Mouse (Mus musculus) natural killer cell, adult 2 months (primary cell): ENCODE data around the gene Nat8f7.
"Not testable (repeated sequence)": the region's sequence is repeated elsewhere in the genome, so short reads cannot be mapped to it uniquely, and the experiment has no call there.

Experiments used
- DNase-seq, 2 experiments: peaks; one replicate each; pipeline ENCODE4 v3.0.0; 2022; ENCODE audit warnings: low spot score in 2 of 2

The Nat8f7 gene

DNA sequence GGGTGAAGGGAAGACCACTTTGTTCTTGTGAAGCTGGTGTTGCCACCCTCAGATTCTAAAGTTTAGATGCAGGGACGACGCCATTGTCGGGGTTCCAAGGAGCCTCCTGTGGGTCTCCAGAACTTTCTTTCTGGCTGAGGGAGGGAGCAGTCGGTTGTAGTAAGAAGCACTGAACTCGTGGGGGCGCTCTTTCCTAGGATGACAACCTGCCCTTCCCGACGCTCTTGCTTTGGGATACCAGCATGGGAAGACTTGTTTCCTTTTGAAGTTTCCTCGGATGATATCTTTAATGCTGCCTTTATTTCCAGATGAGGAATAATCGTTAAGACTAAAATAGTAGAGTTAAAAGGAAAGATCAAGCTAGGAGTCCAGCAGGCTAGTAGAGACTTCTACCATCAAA is at the start of gene Nat8f7:
Nat8f7 (minus strand) TSS at position 101 of the 400 bp plus-strand sequence.
- not testable (repeated sequence) for DNase-seq

DNA sequence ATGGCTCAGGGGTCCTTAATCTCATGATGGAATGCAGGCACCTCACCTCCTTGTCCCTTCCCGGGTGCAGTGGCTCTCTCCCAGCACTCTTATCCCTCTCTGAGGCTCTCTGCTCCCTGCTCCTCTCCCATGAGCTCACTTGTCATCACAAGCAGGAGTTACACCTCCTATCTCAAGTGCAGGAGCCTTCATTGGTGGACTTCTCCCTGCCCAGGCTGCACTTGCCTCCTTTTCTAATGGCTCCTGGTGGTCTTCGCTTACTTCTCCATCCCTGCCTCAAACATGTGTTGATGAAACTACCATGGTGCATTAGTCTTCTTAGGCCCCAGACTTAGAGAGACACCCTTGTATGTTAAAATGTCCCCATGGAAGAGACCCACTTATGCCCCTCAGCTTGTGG is 49.7 kb upstream of the Nat8f7 start:
- not testable (repeated sequence) for DNase-seq

DNA sequence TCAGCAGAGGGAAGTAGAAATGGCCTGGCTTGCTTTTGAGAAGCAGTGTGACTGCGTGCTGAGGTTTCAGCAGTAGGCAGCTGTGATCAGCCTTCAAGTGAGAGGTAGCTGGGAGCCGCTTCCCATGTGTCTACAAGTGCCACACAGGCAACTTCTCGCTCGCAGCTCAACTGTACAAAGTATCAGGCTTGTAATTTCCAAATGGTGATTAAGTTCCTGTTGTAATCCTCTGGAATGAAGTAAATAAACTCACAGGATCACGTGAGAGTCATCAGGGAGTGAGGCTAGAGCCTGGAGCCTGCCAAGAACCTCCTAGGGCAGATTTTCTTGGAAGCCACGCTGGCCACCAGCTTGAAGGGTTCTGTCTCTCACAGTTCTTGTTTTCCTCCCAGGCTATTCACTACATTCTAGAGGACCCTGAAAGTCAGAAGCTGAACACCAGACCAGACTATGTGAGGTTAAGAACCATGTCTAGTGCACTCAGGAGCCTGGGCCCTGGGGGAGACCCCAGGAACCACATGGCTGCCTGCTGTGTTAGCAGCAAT is 42.8 kb upstream of the Nat8f7 start:
- DNase-seq = not testable (repeated sequence)

DNA sequence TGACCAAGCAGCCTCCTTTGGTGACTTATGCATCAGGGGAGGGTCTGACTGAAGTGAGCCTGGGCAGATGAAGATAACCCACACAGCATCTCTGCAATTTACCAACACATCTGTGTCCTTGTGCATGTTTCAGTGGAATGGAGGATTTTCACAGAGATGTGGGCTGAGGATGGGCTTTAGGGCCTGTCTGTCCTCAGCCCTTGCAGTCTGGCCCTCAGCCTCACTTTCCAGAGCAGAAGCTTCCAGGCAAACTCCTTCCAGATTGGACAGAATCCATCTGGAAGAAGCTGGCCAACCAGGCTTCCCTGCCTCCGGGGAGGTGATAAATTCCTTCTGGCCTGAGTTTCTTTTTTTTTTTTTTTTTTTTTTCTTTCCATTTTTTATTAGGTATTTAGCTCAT is 3.4 kb downstream of the Nat8f7 start:
- DNase-seq = not testable (repeated sequence)

DNA sequence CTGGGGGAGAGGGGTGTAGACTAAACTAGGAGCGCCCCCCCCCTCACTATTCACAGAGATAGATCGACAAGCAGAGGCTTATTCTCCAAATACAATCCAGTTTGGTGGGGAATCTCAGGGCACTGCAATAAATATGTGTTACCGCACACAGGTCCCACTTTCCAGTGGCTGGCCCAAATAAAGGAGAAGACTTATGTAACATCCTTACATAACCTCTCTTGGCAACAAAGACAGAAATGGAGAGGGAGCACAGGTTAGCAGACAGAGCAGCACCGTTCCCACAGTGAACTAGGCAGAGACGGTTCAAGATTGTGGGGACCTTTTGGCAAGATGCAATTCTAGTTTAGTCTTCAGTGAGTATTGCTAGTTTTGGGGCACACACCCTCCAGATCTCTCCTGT is 3.8 kb downstream of the Nat8f7 start:
- not testable (repeated sequence) for DNase-seq

DNA sequence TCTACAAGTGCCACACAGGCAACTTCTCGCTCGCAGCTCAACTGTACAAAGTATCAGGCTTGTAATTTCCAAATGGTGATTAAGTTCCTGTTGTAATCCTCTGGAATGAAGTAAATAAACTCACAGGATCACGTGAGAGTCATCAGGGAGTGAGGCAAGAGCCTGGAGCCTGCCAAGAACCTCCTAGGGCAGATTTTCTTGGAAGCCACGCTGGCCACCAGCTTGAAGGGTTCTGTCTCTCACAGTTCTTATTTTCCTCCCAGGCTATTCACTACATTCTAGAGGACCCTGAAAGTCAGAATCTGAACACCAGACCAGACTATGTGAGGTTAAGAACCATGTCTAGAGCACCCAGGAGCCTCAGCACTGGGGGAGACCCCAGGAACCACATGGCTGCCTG is 11.1 kb downstream of the Nat8f7 start:
- DNase-seq = not testable (repeated sequence)
